Mouse (Mus musculus): ENCODE measurements at regions not wholly inside any gene's neighbourhood (a gene's known extent, or its start where the extent isn't known, plus 50 kb on each side); places are given as distances from the start of the nearest gene placed in this dataset.

- TF ChIP-seq CTCF (IDR thresholded peaks at IDR 0.05; ENCODE audit: borderline replicate concordance, extremely low read depth, insufficient read depth, insufficient read length) (no peak), POLR2A (IDR thresholded peaks at IDR 0.05; ENCODE audit: borderline replicate concordance, extremely low read depth, insufficient read depth, insufficient read length, poor library complexity, severe bottlenecking) (no peak)
Observed at GRCm38 (mm10) chr5:79494590-79494989, 1525.3 kb upstream of the Adgrl3 start.
